Mouse (Mus musculus): Measurements from ENCODE around the gene Camk1d.
"Not testable (repeated sequence)": the region's sequence is repeated elsewhere in the genome, so short reads cannot be mapped to it uniquely, and the experiment has no call there.

Camk1d gene

DNA sequence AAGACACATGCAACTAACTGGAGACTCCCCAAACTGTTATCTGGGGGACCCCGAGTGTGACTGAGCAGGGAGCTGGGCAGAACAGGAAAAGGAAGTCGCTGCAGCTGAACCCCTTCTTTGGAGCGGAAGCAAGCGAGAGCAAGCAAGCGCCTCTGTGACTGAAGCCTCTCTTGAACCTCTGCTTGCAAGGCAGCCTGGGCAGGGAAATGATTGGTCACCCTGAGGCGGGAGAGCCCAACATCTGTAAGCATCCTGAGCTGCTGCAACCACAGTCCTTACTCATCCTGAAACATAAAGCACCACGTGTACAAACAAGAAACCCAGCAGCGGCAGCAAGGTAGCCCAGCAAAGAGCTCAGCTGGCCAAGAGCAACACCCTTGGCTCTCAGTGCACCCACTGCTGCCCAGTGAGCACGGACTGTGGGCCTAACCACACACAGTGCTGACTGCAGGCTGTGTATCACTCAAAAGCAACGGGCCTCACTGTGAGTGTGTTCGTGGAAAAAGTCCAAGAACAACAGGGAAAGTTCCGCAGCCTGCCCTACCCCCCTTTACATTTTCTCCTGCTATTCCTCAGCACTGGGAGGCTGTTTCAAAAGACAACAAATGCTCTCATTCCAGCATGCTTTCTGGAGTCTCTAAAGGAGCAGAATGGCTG is 100.5 kb downstream of the Camk1d start:
- no peak for DNase-seq (ENCODE audit: low spot score in 2 of 2)

DNA sequence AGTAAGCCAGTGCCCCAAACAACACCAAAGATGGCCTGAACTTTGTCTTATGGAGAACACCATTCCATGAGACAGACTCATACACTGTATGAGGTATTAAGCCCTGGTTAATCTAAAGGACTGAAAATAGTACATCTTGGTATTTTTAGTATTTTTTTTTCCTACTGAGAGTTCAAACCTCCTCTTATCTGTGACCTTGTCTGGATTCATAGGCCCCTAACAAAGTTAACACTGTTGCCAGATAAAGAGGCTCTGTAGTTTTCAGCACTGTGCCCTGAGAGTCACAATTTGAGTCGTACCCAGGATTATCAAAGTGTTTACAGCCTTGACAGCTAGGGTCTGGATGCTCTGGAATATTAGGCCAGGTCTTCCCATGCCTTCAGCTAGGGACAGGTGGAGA is 102.7 kb downstream of the Camk1d start:
- no peak for DNase-seq (ENCODE audit: low spot score in 2 of 2)

DNA sequence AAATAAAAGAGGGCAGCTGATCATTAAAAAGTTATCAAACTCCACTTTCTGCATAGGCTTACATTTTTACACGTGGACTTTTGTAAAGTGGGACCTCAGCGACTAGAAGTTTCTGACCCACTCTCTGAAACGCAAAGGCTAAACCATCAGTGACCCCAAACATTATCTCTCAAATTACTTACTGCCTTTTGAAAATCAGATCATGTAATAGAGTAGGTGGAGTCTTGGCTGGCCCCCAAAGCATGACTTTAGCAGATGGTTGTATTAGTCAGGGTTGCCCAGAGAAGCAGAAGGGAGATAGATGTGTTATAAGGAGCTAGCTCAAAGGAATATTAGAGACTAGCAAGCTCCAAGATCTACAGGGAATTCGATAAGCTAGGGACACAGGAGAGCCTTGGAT is 103.8 kb downstream of the Camk1d start:
- DNase-seq (ENCODE audit: low spot score in 2 of 2): no peak

GRCm38 (mm10) chr2:5607920-5608841 is 106.1 kb downstream of the Camk1d start:
- no peak for DNase-seq (ENCODE audit: low spot score in 2 of 2)

DNA sequence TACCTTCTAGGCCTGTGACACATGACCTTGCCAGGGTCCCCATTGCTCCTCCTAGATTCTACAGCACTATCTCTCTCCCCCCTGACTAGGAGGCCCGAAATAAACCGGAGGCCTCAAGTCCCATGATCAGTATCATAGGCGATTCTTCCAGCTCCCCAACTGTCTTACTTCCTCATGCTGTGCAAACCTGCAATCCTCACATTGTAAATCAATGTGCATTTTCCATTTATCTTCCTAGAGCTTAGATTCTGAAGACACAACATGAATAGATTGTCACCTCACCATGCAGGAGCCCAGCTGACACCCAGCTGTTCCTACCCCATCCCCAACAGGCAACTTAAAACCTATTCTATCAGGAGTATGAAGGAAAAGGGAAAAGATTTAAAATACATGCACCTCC is 108.5 kb downstream of the Camk1d start:
- no peak for DNase-seq (ENCODE audit: low spot score in 2 of 2)

GRCm38 (mm10) chr2:5602044-5602443 is 112.3 kb downstream of the Camk1d start:
- DNase-seq (ENCODE audit: low spot score in 2 of 2): no peak

- DNase-seq (ENCODE audit: low spot score in 2 of 2): not testable (repeated sequence)
These were observed 113.1 kb downstream of the Camk1d start for GRCm38 (mm10) chr2:5601243-5601642.

GRCm38 (mm10) chr2:5600183-5600962 is 113.9 kb downstream of the Camk1d start:
- DNase-seq (ENCODE audit: low spot score in 2 of 2): no peak

DNA sequence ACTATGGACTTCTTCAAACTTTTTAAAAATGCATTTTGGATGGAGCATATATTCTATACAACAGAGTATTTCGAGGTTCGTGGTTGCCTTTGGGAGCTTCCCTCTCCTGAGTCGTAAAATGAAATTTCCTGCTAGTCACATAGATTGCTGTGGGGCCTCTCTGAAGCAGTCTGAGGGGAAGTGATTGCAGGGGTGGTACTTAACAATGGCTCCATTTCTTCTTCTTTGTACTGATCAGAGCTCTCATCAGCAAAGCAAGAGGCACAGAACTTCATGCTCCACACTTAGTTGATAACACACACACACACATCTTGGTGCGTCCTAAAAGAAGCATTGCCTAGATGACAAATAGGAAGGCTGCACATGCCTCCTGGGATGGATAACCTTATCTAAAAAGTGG is 114.6 kb downstream of the Camk1d start:
- no peak for DNase-seq (ENCODE audit: low spot score in 2 of 2)

DNA sequence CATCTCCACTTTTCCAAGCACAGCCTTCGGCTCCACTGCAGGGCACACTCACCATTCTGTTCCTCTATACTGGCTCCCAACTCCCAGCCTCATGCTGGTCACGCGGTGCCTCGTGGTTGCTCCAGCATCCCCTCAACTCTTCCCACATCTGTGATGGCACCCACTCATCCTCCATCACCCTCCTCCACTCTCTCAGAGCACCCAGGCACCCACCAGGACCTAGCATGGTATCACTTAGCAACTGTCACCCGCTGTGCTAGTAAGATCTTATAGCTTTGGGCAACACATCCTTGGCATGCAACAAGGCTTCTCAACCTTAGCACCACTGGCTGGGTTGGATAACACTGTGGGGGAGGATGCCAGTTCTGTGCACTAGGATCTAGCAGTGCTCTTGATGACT is 115.8 kb downstream of the Camk1d start:
- no peak for DNase-seq (ENCODE audit: low spot score in 2 of 2)

DNA sequence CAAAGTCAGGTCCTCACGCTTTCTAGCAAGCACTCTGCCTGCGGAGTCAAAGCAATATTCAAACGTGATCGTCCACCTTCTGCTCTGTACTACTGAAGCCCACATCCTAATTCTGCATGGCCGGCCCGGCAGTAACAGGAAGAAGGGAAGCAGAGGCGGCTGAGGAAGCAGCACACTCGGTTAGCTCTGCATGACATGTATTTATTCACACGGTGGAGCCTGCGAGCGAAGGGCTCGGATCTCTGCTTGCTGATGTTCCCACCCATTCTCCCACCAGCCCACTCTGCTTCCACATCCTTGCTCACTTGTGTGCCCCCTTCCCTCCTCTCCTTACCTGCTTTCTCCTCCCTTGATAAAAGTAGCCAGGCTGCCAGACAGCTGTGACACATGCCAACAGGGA is 117.4 kb downstream of the Camk1d start:
- no peak for DNase-seq (ENCODE audit: low spot score in 2 of 2)

GRCm38 (mm10) chr2:5595356-5596191 is 118.7 kb downstream of the Camk1d start:
- no peak for DNase-seq (ENCODE audit: low spot score in 2 of 2)

- DNase-seq (ENCODE audit: low spot score in 2 of 2): no peak
These were observed 121.7 kb downstream of the Camk1d start for GRCm38 (mm10) chr2:5592461-5593136.

GRCm38 (mm10) chr2:5590074-5590473 is 124.2 kb downstream of the Camk1d start:
- no peak for DNase-seq (ENCODE audit: low spot score in 2 of 2)

DNA sequence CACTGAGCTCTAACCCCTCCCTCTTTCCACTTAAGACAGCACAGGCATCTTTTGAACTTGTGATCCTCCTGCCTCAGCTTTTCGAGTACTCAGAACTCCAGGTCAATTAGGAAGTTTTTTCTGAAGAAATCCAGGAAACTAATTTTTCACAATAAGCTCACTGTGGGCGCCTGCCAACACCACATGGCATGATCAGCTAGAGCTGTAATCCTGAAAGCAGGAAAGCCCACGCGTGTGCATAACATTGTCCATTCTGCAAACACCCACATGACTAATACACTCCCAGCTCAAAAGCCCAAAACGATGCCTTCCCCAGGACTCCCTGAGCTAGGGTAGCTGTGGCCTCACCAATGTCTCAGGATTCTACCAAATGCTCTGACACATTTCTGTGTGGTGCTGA is 125.2 kb downstream of the Camk1d start:
- DNase-seq (ENCODE audit: low spot score in 2 of 2): no peak

- no peak for DNase-seq (ENCODE audit: low spot score in 2 of 2)
These were observed 125.9 kb downstream of the Camk1d start for GRCm38 (mm10) chr2:5588329-5588982.

DNA sequence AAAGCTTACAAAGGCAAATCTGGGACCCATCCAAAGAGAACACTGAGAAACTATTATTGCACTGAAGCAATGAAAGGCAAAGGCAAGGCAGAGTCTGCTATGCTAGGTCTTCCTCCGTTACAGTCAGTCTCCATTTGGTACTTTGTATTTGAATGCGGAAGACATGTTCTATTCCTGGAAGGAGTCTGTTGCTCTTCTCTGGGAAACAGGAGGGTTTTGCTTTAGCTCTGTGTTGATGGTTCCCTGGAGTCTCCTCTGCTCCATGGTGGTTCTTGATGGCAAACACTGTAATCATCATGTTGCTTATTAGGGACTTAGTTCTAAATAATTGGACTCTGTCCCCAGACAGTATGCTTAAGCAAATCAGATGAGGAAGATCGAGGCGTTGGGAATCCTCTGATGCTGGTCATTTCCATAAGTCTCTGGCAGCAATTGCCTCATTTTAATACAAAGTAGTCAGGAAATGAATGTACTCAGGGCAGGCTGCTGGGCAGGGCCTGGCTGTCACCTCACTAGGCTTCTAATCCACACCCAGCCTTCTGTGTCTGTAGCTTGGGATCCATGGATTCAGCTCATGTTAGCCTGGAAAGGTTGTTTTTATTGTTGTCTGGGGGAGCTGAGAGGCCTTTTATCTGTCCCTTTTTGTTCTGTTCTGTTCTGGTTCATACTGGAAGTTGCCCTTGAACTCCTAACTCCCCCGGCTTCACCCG is 129.8 kb downstream of the Camk1d start:
- no peak for DNase-seq (ENCODE audit: low spot score in 2 of 2)

DNA sequence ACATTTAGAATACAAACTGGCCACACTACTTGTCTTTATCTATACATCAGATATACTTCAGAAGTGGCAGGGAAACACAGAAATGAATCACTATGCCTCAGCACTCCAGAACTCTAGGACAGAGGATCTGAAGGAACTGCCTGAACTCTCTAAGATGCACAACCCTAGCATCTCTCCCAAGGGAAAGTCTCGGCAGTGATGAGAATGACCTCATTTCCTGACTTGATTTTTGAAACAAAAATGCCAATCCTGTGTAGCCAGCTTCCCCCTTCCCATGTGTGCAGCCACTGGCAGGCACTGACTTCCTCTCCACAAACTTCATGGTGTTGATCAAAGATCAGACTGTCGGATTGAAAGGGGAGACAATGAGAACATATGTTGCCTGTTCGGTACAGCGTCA is 134.9 kb downstream of the Camk1d start:
- DNase-seq (ENCODE audit: low spot score in 2 of 2): no peak

- no peak for DNase-seq (ENCODE audit: low spot score in 2 of 2)
These were observed 136.8 kb downstream of the Camk1d start for GRCm38 (mm10) chr2:5577399-5578129.

Data from right cerebral cortex, postnatal 36 days (tissue).